Mouse (Mus musculus) hindbrain, embryonic 15.5 days (tissue): Measurements from ENCODE around the gene Dok1. TPM values are rescaled to one million over a fixed set of nuclear protein-coding genes. Genes with fewer than 3 reads are reported as not detected.

Experiments
- ATAC-seq: fragments of 200-750 bp; cut with Nextera tagmentation; 2 replicates; pipeline ENCODE4 v1.8.0; 2017; ENCODE audit warnings: low read depth, moderate number of reproducible peaks, moderate TSS enrichment; ENCODE audit not compliant: low FRiP score
- H3K27ac ChIP-seq: fragments of 300-500 bp; sonication (generic); replicated peaks from 2 replicates; pipeline ENCODE4 v1.5.1; 2015; ENCODE audit warnings: mild to moderate bottlenecking, inconsistent platforms
- H3K27me3 ChIP-seq: fragments of 300-500 bp; sonication (generic); 2 replicates; pipeline ENCODE4 v1.6.1; 2015; ENCODE audit warnings: control low read depth, inconsistent platforms
- H3K36me3 ChIP-seq: fragments of 300-500 bp; sonication (generic); 2 replicates; pipeline ENCODE4 v1.6.1; 2015; ENCODE audit warnings: control low read depth, inconsistent platforms
- H3K4me1 ChIP-seq: fragments of 300-500 bp; sonication (generic); replicated peaks from 2 replicates; pipeline ENCODE4 v1.6.1; 2015; ENCODE audit warnings: control low read depth, inconsistent platforms
- H3K4me2 ChIP-seq: fragments of 300-500 bp; sonication (generic); 2 replicates; pipeline ENCODE4 v1.6.1; 2015; ENCODE audit warnings: moderate library complexity, mild to moderate bottlenecking, inconsistent platforms
- H3K4me3 ChIP-seq: fragments of 300-500 bp; sonication (generic); 2 replicates; pipeline ENCODE4 v1.5.1; 2015; ENCODE audit warnings: mild to moderate bottlenecking, inconsistent platforms
- H3K9ac ChIP-seq: fragments of 300-500 bp; sonication (generic); 2 replicates; pipeline ENCODE4 v1.6.1; 2015; ENCODE audit warnings: inconsistent platforms
- H3K9me3 ChIP-seq: fragments of 300-500 bp; sonication (generic); 2 replicates; pipeline ENCODE4 v1.6.1; 2016; ENCODE audit warnings: control low read depth, inconsistent platforms
- WGBS: fragments of 180-500 bp; shearing (Covaris S2); methylation state at CpG from one replicate; pipeline ENCODE4 v1.1.7; 2015; 5-methylcytosine and 5-hydroxymethylcytosine counted together
- polyA plus RNA-seq: library from polyadenylated mRNA; unstranded; fragments of >200 nt; fragmentation: Nextera tagmentation; extraction: Ambion mirVana; gene quantifications from 2 replicates; pipeline ENCODE4 v1.2.1, GENCODE M21; 2015

The Dok1 gene
- polyA plus RNA-seq, 1 experiment from 2014 or later = 1.7 TPM

DNA sequence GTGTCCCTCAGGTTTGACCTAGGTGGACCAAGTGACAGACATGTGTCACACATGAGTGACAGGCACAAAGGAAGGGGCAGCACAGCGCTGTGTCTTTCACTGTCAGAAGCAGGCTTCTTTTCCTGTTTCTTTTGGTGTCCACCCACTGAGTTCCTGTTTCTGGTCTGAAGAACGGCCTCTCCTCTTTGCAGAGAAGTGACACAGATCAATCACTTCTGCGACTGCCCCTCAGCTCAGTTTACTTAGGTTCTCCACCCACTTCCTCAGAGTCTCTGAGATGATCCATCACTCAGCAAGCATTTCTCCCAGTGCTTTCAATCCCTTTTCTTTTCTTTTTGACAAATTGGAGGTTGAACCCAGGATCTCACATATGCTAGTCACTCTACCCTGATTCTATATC lies 24.6 kb downstream of the Dok1 start:
- Histone ChIP-seq H3K9ac (no peak overlapping the region), H3K4me2 (no peak overlapping the region), H3K4me1 (no peaks in the 10 kb centered on the region), H3K27ac (no peak overlapping the region), H3K27me3 (no peaks in the 10 kb centered on the region), H3K36me3 (no peaks in the 10 kb centered on the region), H3K4me3 (no peak overlapping the region), H3K9me3 (no peaks in the 10 kb centered on the region)
- no peak for ATAC-seq
- WGBS = 46% methylated on average over 3 of the region's 3 CpGs

DNA sequence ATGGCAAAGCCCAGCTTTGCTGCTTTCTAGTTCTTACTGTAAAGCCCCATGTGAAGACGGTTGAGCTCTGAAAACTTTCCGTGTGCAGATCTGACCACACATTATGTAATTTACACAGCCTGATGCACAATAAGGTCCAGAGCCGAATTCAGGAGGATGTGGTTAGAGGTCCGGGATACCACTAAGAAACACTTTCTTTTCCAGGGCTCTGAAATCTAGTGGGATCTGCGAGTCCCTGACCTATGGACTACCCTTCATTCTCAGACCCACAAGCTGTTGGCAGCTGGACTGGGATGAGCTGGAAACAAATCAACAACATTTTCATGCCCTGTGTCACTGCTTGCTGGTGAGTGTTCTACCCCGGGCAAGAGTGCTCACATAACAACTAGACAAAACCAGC lies 27.2 kb downstream of the Dok1 start:
- H3K36me3 ChIP-seq = no peaks in the 10 kb centered on the region
- no peak overlapping the region for H3K27ac ChIP-seq
- H3K4me3 ChIP-seq = no peak overlapping the region
- H3K9ac ChIP-seq = no peak overlapping the region
- 89% methylated on average over 6 of the region's 6 CpGs for WGBS
- H3K9me3 ChIP-seq = no peaks in the 10 kb centered on the region
- no peak for ATAC-seq
- H3K4me1 ChIP-seq = no peaks in the 10 kb centered on the region
- no peaks in the 10 kb centered on the region for H3K27me3 ChIP-seq
- no peak overlapping the region for H3K4me2 ChIP-seq

DNA sequence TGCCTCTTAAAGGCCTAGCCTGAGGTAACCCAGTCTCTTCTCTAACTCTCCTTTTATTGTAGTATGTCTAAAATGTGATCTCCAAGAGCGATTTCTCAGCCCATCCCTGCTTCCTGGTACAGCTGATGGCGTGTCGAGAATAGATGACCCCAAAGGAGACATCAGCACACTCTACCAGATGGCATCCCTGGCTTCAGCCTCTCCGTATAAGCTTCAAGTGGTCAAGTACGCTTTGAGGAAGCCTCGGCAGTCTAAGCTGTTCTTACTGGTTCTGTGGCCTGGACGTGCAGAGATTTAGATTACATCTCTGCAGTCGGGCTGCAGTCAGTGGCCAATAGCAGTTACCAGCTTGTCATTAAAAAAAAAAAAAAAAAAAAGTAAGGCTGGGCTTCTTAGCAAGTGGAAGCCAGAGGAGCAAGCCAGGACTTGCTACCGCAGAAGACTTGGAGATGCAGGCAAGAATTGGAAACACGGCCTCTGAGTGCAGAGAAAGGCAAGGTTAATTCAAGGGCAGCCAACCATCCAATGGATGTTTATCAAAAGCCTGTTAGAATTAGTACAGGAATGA lies 27.7 kb downstream of the Dok1 start:
- Histone ChIP-seq H3K36me3 (no peaks in the 10 kb centered on the region), H3K4me3 (no peak overlapping the region), H3K27me3 (no peaks in the 10 kb centered on the region), H3K27ac (no peak overlapping the region), H3K9me3 (no peaks in the 10 kb centered on the region), H3K4me1 (no peaks in the 10 kb centered on the region), H3K4me2 (no peak overlapping the region), H3K9ac (no peak overlapping the region)
- 86% methylated on average over 10 of the region's 10 CpGs for WGBS
- ATAC-seq = no peak

- no peak overlapping the region for H3K9ac ChIP-seq
- no peak for ATAC-seq
- no peaks in the 10 kb centered on the region for H3K4me1 ChIP-seq
- no peak overlapping the region for H3K27ac ChIP-seq
- no peaks in the 10 kb centered on the region for H3K36me3 ChIP-seq
- H3K9me3 ChIP-seq = no peaks in the 10 kb centered on the region
- no peak overlapping the region for H3K4me3 ChIP-seq
- WGBS = 54% methylated on average over 7 of the region's 7 CpGs
- H3K27me3 ChIP-seq = no peaks in the 10 kb centered on the region
- no peak overlapping the region for H3K4me2 ChIP-seq
Observed at GRCm38 (mm10) chr6:83004872-83005271, 28.4 kb downstream of the Dok1 start.

GRCm38 (mm10) chr6:83004309-83004708 lies 29.0 kb downstream of the Dok1 start:
- Histone ChIP-seq H3K4me1 (no peaks in the 10 kb centered on the region), H3K4me3 (no peak overlapping the region), H3K4me2 (no peak overlapping the region), H3K9me3 (no peaks in the 10 kb centered on the region), H3K36me3 (no peaks in the 10 kb centered on the region), H3K27me3 (no peaks in the 10 kb centered on the region), H3K9ac (no peak overlapping the region), H3K27ac (no peak overlapping the region)
- WGBS = 71% methylated on average over 2 of the region's 2 CpGs
- ATAC-seq = no peak

GRCm38 (mm10) chr6:83003850-83004249 lies 29.4 kb downstream of the Dok1 start:
- no peak for ATAC-seq
- Histone ChIP-seq H3K36me3 (no peaks in the 10 kb centered on the region), H3K4me1 (no peaks in the 10 kb centered on the region), H3K27ac (no peak overlapping the region), H3K9ac (no peak overlapping the region), H3K4me2 (no peak overlapping the region), H3K9me3 (no peaks in the 10 kb centered on the region), H3K27me3 (no peaks in the 10 kb centered on the region), H3K4me3 (no peak overlapping the region)
- WGBS = 86% methylated on average over 5 of the region's 5 CpGs

GRCm38 (mm10) chr6:83003082-83003481 lies 30.2 kb downstream of the Dok1 start:
- Histone ChIP-seq H3K27ac (no peak overlapping the region), H3K4me3 (no peak overlapping the region), H3K9me3 (no peaks in the 10 kb centered on the region), H3K36me3 (no peaks in the 10 kb centered on the region), H3K4me2 (no peak overlapping the region), H3K27me3 (no peaks in the 10 kb centered on the region), H3K9ac (no peak overlapping the region), H3K4me1 (no peaks in the 10 kb centered on the region)
- no peak for ATAC-seq
- 91% methylated on average over 1 of the region's 1 CpGs for WGBS

GRCm38 (mm10) chr6:82999986-83000385 lies 33.3 kb downstream of the Dok1 start:
- peaks cover 9% of the 10 kb centered on the region for H3K4me1 ChIP-seq
- no peak overlapping the region for H3K27ac ChIP-seq
- ATAC-seq = no peak
- WGBS = 74% methylated on average over 8 of the region's 8 CpGs
- no peaks in the 10 kb centered on the region for H3K9me3 ChIP-seq
- no peak overlapping the region for H3K4me2 ChIP-seq
- H3K36me3 ChIP-seq = no peaks in the 10 kb centered on the region
- peaks cover 4% of the 10 kb centered on the region; the same call in 1 of the 2 replicates for H3K27me3 ChIP-seq
- no peak overlapping the region for H3K4me3 ChIP-seq
- H3K9ac ChIP-seq = no peak overlapping the region

- peaks cover 9% of the 10 kb centered on the region for H3K4me1 ChIP-seq
- no peak overlapping the region for H3K4me2 ChIP-seq
- H3K9me3 ChIP-seq = no peaks in the 10 kb centered on the region
- H3K27me3 ChIP-seq = peaks cover 5% of the 10 kb centered on the region; the same call in 1 of the 2 replicates
- H3K27ac ChIP-seq = no peak overlapping the region
- ATAC-seq = no peak
- 74% methylated on average over 4 of the region's 4 CpGs for WGBS
- no peak overlapping the region for H3K4me3 ChIP-seq
- H3K9ac ChIP-seq = no peak overlapping the region
- H3K36me3 ChIP-seq = no peaks in the 10 kb centered on the region
Observed at GRCm38 (mm10) chr6:82998326-82998725, 34.9 kb downstream of the Dok1 start.

DNA sequence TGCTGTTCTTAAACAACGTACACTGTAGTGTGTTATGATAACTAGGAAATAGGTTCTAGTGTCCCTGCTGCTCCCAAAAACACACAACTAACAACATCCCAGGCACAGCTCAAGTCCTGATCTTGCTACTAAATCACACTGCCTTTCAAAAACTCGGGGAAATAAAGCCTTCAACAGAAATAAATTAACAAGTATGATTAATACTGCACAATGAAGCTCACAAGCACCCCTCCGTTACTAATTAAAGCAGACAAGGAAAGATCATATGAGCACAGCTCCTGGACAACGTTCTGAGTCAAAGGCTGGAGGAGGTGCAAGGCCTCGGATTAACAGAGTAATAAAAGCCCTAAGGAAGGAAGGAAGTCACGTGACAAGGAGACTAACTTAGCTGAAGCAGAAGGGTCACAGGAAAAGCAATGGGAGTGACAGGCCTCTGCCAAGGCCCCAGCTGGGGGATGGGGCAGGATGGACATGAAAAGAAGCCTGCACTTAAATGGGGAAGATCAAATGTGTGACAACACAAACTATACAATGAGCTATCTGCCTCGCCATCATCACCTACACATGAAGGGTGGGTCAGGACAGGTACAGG lies 35.7 kb downstream of the Dok1 start:
- Histone ChIP-seq H3K9me3 (no peaks in the 10 kb centered on the region), H3K27me3 (peaks cover 5% of the 10 kb centered on the region; the same call in 1 of the 2 replicates), H3K27ac (no peak overlapping the region), H3K9ac (no peak overlapping the region), H3K4me2 (no peak overlapping the region), H3K4me1 (peaks cover 9% of the 10 kb centered on the region), H3K4me3 (no peak overlapping the region), H3K36me3 (no peaks in the 10 kb centered on the region)
- no peak for ATAC-seq
- 62% methylated on average over 7 of the region's 7 CpGs for WGBS

- 11% methylated on average over 11 of the region's 11 CpGs for WGBS
- peak; percentile 96 for ATAC-seq
- Histone ChIP-seq H3K4me3 (no peak overlapping the region), H3K4me1 (peaks cover 9% of the 10 kb centered on the region), H3K4me2 (peak overlapping the region; percentile 38), H3K36me3 (no peaks in the 10 kb centered on the region), H3K9ac (no peak overlapping the region; the same call in 1 of the 2 replicates), H3K27ac (peak overlapping the region; percentile 22; the same call in 1 of the 2 replicates), H3K27me3 (peaks cover 5% of the 10 kb centered on the region; the same call in 1 of the 2 replicates), H3K9me3 (no peaks in the 10 kb centered on the region)
Observed at GRCm38 (mm10) chr6:82996740-82997315, 36.4 kb downstream of the Dok1 start.

DNA sequence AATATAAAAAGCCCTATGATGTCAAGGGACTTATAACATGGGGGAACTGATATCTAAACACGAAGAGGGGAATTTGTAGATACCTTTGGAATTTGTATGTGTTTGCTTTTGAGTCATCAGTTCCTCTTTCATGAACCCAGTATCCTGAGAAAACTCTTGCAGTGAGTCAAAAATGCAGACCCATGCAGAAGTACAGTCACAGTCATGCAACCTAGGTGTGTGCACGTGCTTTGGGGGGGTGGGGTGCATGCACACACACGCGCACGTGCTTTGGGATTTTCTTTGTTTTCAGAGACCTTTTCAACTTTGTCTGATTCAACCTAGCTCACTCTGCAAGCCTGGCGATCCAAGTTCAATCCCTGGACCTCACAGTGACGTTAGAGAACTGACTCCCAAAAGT lies 38.9 kb downstream of the Dok1 start:
- 78% methylated on average over 7 of the region's 7 CpGs for WGBS
- H3K9ac ChIP-seq = no peak overlapping the region
- H3K36me3 ChIP-seq = no peaks in the 10 kb centered on the region
- H3K4me2 ChIP-seq = no peak overlapping the region
- H3K4me1 ChIP-seq = peaks cover 9% of the 10 kb centered on the region
- H3K27me3 ChIP-seq = peaks cover 5% of the 10 kb centered on the region; the same call in 1 of the 2 replicates
- ATAC-seq = no peak
- no peak overlapping the region for H3K27ac ChIP-seq
- H3K9me3 ChIP-seq = no peaks in the 10 kb centered on the region
- H3K4me3 ChIP-seq = no peak overlapping the region
